Mouse (Mus musculus): Measurements from ENCODE around the gene Dazap1. TPM values are rescaled to one million over a fixed set of nuclear protein-coding genes. Genes with fewer than 3 reads are reported as not detected.

The Dazap1 gene
- total and polyA plus RNA-seq, 3 experiments, result 159 to 236 TPM; not detected in 1

DNA sequence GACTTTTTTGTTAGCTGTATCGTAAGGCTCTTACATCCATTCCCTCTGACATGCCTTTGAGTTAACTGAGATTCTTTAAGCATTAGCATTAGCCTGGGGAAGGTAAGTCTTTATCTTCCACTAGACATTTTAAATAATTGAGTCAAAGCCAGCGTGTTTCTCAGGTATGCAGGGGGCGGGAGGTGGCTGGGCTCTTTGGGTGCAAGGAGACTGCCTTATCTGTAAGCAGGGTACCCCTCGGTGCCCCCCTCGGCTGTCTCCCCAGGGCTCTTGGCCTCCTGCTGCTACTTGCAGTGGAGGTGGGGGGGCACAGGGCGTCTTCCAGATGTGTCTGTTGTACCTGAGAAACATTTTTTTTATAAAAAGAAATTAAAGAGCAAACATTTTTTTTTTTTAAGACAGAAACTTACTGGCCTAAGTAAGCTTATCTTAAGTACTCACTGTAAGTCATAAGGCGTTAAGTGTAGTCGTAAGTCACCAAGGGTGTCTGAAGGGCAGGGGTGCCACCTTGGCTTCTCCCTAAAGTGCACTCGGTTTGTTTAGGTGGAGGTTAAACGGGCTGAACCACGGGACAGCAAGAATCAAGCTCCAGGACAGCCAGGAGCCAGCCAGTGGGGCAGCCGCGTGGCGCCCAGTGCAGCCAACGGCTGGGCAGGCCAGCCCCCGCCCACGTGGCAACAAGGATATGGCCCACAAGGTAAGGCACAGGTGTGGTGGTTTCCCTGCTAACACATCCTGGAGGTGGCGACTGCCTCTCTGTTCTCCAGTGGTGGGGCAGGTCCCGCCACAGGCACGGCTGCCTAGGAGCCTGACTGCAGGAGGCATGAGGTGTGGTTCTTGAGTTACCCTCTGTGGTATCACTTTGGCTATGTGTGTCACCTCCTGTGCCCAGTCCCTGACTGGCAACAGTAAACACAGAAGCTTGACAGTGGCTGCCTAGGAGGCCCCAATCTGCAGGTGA, 21.5 kb downstream of the Dazap1 start:
- Histone ChIP-seq H3K4me1 (ENCODE audit: control insufficient read depth in 1 of 2, insufficient read depth in 2 of 2, low read length in 2 of 2) (no peaks in the 10 kb centered on the region), H3K79me2 (ENCODE audit: control insufficient read depth, insufficient read depth, low read length, poor library complexity) (no peaks in the 10 kb centered on the region), H3K9ac (ENCODE audit: control insufficient read depth, low read depth, low read length, poor library complexity, severe bottlenecking) (no peak overlapping the region), H3K9me3 (replicated peaks; ENCODE audit: insufficient read depth, low read length) (no peaks in the 10 kb centered on the region), H3K27me3 (ENCODE audit: control insufficient read depth in 1 of 2, insufficient read depth in 2 of 2, low read length in 2 of 2) (no peaks in the 10 kb centered on the region), H3K4me3 (ENCODE audit: control insufficient read depth in 1 of 2, insufficient read depth in 1 of 2, low read depth in 2 of 2, low read length in 2 of 2) (no peak overlapping the region), H3K36me3 (ENCODE audit: control insufficient read depth in 1 of 2, insufficient read depth in 2 of 2, low read length in 2 of 2) (peaks cover 0 to 20% of the 10 kb centered on the region in 2 experiments; a peak in 2 of 4 replicates), H3K27ac (ENCODE audit: control insufficient read depth, low read depth, low read length) (no peak overlapping the region)
- no peak for DNase-seq (ENCODE audit: low read depth, low spot score)
- TF ChIP-seq ELF1 (IDR thresholded peaks at IDR 0.05; ENCODE audit: low read depth, low read length) (no peak), TAL1 (IDR thresholded peaks at IDR 0.05; ENCODE audit: low read length) (no peak), MAZ (IDR thresholded peaks at IDR 0.05; ENCODE audit: low read depth, low read length) (no peak), E2F4 (IDR thresholded peaks at IDR 0.05; ENCODE audit: borderline replicate concordance, low read depth, low read length) (no peak), UBTF (IDR thresholded peaks at IDR 0.05; ENCODE audit: borderline replicate concordance, insufficient read depth, low read depth, low read length) (no peak), MXI1 (IDR thresholded peaks at IDR 0.05; ENCODE audit: low read depth, low read length) (no peak), ZC3H11A (IDR thresholded peaks at IDR 0.05; ENCODE audit: low read depth, low read length) (no peak), RAD21 (IDR thresholded peaks at IDR 0.05; ENCODE audit: low read depth, low read length) (no peak), MEF2A (IDR thresholded peaks at IDR 0.05; ENCODE audit: extremely low read depth, insufficient replicate concordance, low read depth, low read length, poor library complexity, severe bottlenecking) (no peak), TCF12 (IDR thresholded peaks at IDR 0.05; ENCODE audit: low read depth, low read length) (no peak), BHLHE40 (IDR thresholded peaks at IDR 0.05; ENCODE audit: borderline replicate concordance, low read depth, low read length) (no peak), MAX (IDR thresholded peaks at IDR 0.05; ENCODE audit: low read length) (no peak), CTCF (IDR thresholded peaks at IDR 0.05 in 2 of 3, conservative IDR thresholded peaks at IDR 0.05 in 1 of 3; ENCODE audit: control insufficient read depth in 1 of 3, insufficient read depth in 1 of 3, low read depth in 2 of 3, low read length in 3 of 3, poor library complexity in 1 of 3, severe bottlenecking in 1 of 3) (no peak), POLR2AphosphoS5 (IDR thresholded peaks at IDR 0.05; ENCODE audit: borderline replicate concordance, low read depth, low read length) (no peak), MYB (IDR thresholded peaks at IDR 0.05; ENCODE audit: low read depth, low read length) (no peak), EP300 (IDR thresholded peaks at IDR 0.05; ENCODE audit: low read depth in 1 of 2, low read length in 2 of 2) (no peak), NELFE (IDR thresholded peaks at IDR 0.05; ENCODE audit: low read depth, low read length) (no peak), ZMIZ1 (IDR thresholded peaks at IDR 0.05; ENCODE audit: low read depth, low read length) (no peak), MYC (IDR thresholded peaks at IDR 0.05; ENCODE audit: low read depth, low read length) (no peak), KAT2A (conservative IDR thresholded peaks at IDR 0.05; ENCODE audit: low read depth, low read length) (no peak)

Data from MEL (cell line).